In genomic region chr12:82166101-82166571, GRCm38 (mm10) we compare ENCODE assay signal across 9 mouse cellular contexts. TPM values are rescaled to one million over a fixed set of nuclear protein-coding genes. Genes with fewer than 3 reads are reported as not detected.
DNase-seq lines count a peak whose midpoint lies in the region; ATAC-seq and TF ChIP-seq lines count a peak whose summit lies in the region.
"Had no signal": no experiment of that assay in that cellular context is flagged by ENCODE, and none has a peak within 500 bp of the region (broad histone marks: within the 10 kb centered on the region; RNA-seq: fewer than 3 reads in every experiment).

No protein-coding gene starts in this region.

- no peak overlapping the region for H3K4me3 ChIP-seq in heart, embryonic 15.5 days
- peak overlapping the region; percentile 27; the same call in 1 of the 2 replicates for H3K4me3 ChIP-seq in embryonic facial prominence, embryonic 10.5 days
- H3K4me3 ChIP-seq in limb, embryonic 10.5 days: peak overlapping the region; percentile 3; the same call in 1 of the 2 replicates
- peak overlapping the region; percentile 42 for H3K4me3 ChIP-seq in small intestine, adult 2 months (ENCODE audit: low read depth, low read length)

- TF ChIP-seq CTCF in small intestine, adult 2 months (IDR thresholded peaks at IDR 0.05; ENCODE audit: extremely low read depth, insufficient read length, insufficient replicate concordance, low read depth, low read length): no peak

- no peaks in the 10 kb centered on the region for H3K27me3 ChIP-seq in heart, embryonic 15.5 days
- H3K27me3 ChIP-seq in embryonic facial prominence, embryonic 10.5 days (replicated peaks; ENCODE audit: low read depth, poor library complexity, severe bottlenecking): no peaks in the 10 kb centered on the region
- H3K27me3 ChIP-seq in limb, embryonic 10.5 days (ENCODE audit: low read depth, poor library complexity, severe bottlenecking): no peaks in the 10 kb centered on the region
- no peaks in the 10 kb centered on the region for H3K27me3 ChIP-seq in small intestine, adult 2 months (ENCODE audit: control insufficient read depth, insufficient read depth, low read length)

- no peaks in the 10 kb centered on the region for H3K9me3 ChIP-seq in heart, embryonic 15.5 days (replicated peaks)
- no peaks in the 10 kb centered on the region for H3K9me3 ChIP-seq in embryonic facial prominence, embryonic 10.5 days
- no peaks in the 10 kb centered on the region for H3K9me3 ChIP-seq in limb, embryonic 10.5 days (replicated peaks)
- H3K9me3 ChIP-seq: G1E had no signal

- H3K27ac ChIP-seq in heart, embryonic 15.5 days: no peak overlapping the region
- peak overlapping the region; percentile 60 for H3K27ac ChIP-seq in embryonic facial prominence, embryonic 10.5 days (replicated peaks)
- peak overlapping the region; percentile 47; the same call in 1 of the 2 replicates for H3K27ac ChIP-seq in limb, embryonic 10.5 days
- peak overlapping the region; percentile 76 for H3K27ac ChIP-seq in small intestine, adult 2 months (ENCODE audit: insufficient read depth, low read depth, low read length)

- no peak for TF ChIP-seq POLR2A in small intestine, adult 2 months (IDR thresholded peaks at IDR 0.05; ENCODE audit: low read depth, low read length)

- no peak overlapping the region for H3K9ac ChIP-seq in heart, embryonic 15.5 days

- no peak for DNase-seq in heart, adult 8-10 months (ENCODE audit: low spot score)
- peak; percentile 30 for DNase-seq in embryonic facial prominence, embryonic 10.5 days (ENCODE audit: low spot score)
- no peak for DNase-seq in limb, embryonic 10.5 days (ENCODE audit: low spot score)
- DNase-seq in gastrocnemius, adult 18-20 months (ENCODE audit: low spot score): no peak

- no peak for ATAC-seq in heart, embryonic 15.5 days (replicated peaks; ENCODE audit: insufficient number of reproducible peaks, insufficient read depth, low FRiP score, low read depth)
- ATAC-seq in granulocyte monocyte progenitor cell, adult 5-6 weeks (replicated peaks; ENCODE audit: poor library complexity, severe bottlenecking): no peak
- ATAC-seq in megakaryocyte progenitor cell, adult 5-6 weeks (replicated peaks; ENCODE audit: poor library complexity): no peak

- no peaks in the 10 kb centered on the region for H3K36me3 ChIP-seq in heart, embryonic 15.5 days
- no peaks in the 10 kb centered on the region for H3K36me3 ChIP-seq in embryonic facial prominence, embryonic 10.5 days (replicated peaks)
- no peaks in the 10 kb centered on the region for H3K36me3 ChIP-seq in limb, embryonic 10.5 days
- no peaks in the 10 kb centered on the region for H3K36me3 ChIP-seq in small intestine, adult 2 months (ENCODE audit: control insufficient read depth, insufficient read depth, low read length)
- H3K36me3 ChIP-seq: G1E had no signal

- H3K4me2 ChIP-seq in heart, embryonic 15.5 days: peak overlapping the region; percentile 40

- WGBS in heart, embryonic 15.5 days: 39% methylated on average over 14 of the region's 14 CpGs
- WGBS in embryonic facial prominence, embryonic 10.5 days: 40% methylated on average over 14 of the region's 14 CpGs
- 37% methylated on average over 14 of the region's 14 CpGs for WGBS in limb, embryonic 10.5 days
- 11% methylated on average over 14 of the region's 14 CpGs for WGBS in small intestine, adult 2 months

- H3K4me1 ChIP-seq in heart, embryonic 15.5 days (replicated peaks): peaks cover 4% of the 10 kb centered on the region
- peaks cover 36% of the 10 kb centered on the region for H3K4me1 ChIP-seq in embryonic facial prominence, embryonic 10.5 days
- peaks cover 32% of the 10 kb centered on the region for H3K4me1 ChIP-seq in limb, embryonic 10.5 days
- H3K4me1 ChIP-seq in small intestine, adult 2 months (ENCODE audit: control insufficient read depth, insufficient read depth, insufficient read length, low read length): 0 out of 2 replicates have a peak, but pooled peaks cover 2% of the 10 kb centered on the region

RNA-seq across cellular contexts. Expression of gene Sipa1l1, which starts 3.0 kb away (rescaled TPM):
- 16.9 and 22.3 TPM in 2 replicates for polyA plus RNA-seq in heart, embryonic 15.5 days (2015; fragmentation: Nextera tagmentation; extraction: Ambion mirVana)
- 10 to 100 TPM in 1 of 4 experiments, 1 to 10 TPM in 3; 8.3 to 11.1 (median 9.4) TPM for total RNA-seq in heart, adult 8-10 months (2022)
- 34.0 and 36.5 TPM in 2 replicates for polyA plus RNA-seq in embryonic facial prominence, embryonic 10.5 days (2016; fragmentation: Nextera tagmentation; extraction: Ambion mirVana)
- polyA plus RNA-seq in limb, embryonic 10.5 days (2016; fragmentation: Nextera tagmentation; extraction: Ambion mirVana): 28.3 and 37.0 TPM in 2 replicates
- polyA plus RNA-seq in small intestine, adult 2 months (2012; rRNA removed): 7.0 and 13.4 TPM in 2 replicates
- 37.1 and 43.1 TPM in 2 replicates for total RNA-seq in granulocyte monocyte progenitor cell, adult 5-6 weeks (2014; fragmentation: Nextera tagmentation)
- 26.6 and 30.9 TPM in 2 replicates for total RNA-seq in granulocyte monocyte progenitor cell, adult 5-6 weeks (2017)
- total RNA-seq in gastrocnemius, adult 18-20 months (2021): 1 to 10 TPM; 6.6 to 7.3 TPM
- 20.8 and 29.9 TPM in 2 replicates for total RNA-seq in megakaryocyte progenitor cell, adult 5-6 weeks (2015)
- 26.9 and 28.3 TPM in 2 replicates for total RNA-seq in megakaryocyte progenitor cell, adult 5-6 weeks (2017)
